17 mouse cellular contexts compared by ENCODE assay signal in the genomic region with DNA sequence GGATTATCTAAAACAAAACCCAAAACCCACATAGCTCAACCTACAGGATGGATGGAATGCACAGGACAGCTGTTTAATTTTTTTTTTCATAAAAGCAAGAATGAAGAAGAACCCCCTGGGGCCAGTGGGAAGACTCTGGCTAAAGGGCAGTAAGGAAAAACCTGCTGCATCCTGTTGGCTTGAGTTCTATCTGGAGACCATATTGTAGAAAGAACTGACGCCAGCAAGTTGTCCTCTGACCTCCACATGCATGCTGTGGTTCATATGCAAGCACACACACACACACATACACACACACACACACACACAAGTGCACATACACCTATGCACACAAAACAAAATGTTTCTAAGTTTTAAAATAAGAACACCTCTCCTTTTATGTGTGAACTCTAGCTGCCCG. TPM values are rescaled to one million over a fixed set of nuclear protein-coding genes. Genes with fewer than 3 reads are reported as not detected.
"Had no signal": no experiment of that assay in that cellular context is flagged by ENCODE, and none has a peak within 500 bp of the region (broad histone marks: within the 10 kb centered on the region; RNA-seq: fewer than 3 reads in every experiment).

No protein-coding gene starts in this region.

- H3K4me3 ChIP-seq: limb, embryonic 15.5 days; liver, embryonic 12.5 days; midbrain, embryonic 10.5 days; midbrain, embryonic 12.5 days; neural tube, embryonic 12.5 days; stomach, embryonic 15.5 days had no signal

- H3K9me3 ChIP-seq: limb, embryonic 15.5 days; liver, embryonic 12.5 days; midbrain, embryonic 10.5 days; midbrain, embryonic 12.5 days; neural tube, embryonic 12.5 days; stomach, embryonic 15.5 days had no signal

- H3K9ac ChIP-seq: limb, embryonic 15.5 days; liver, embryonic 12.5 days; liver, embryonic 14.5 days; midbrain, embryonic 12.5 days; neural tube, embryonic 12.5 days; stomach, embryonic 15.5 days had no signal

- H3K27me3 ChIP-seq: limb, embryonic 15.5 days; liver, embryonic 12.5 days; midbrain, embryonic 12.5 days; neural tube, embryonic 12.5 days; stomach, embryonic 15.5 days had no signal

- DNase-seq: midbrain, embryonic 14.5 days; right cerebral cortex, postnatal 14 days; thymus, adult 2 months; thymus, postnatal 25 days; thymus, postnatal 4 days had no signal

- ATAC-seq: midbrain, embryonic 16.5 days had no signal

- H3K4me2 ChIP-seq: limb, embryonic 15.5 days; liver, embryonic 12.5 days; midbrain, embryonic 12.5 days; neural tube, embryonic 12.5 days; stomach, embryonic 15.5 days had no signal

- H3K27ac ChIP-seq: limb, embryonic 15.5 days; liver, embryonic 12.5 days; liver, embryonic 14.5 days; midbrain, embryonic 10.5 days; midbrain, embryonic 12.5 days; neural tube, embryonic 12.5 days; stomach, embryonic 15.5 days; stomach, postnatal 0 days had no signal

- H3K36me3 ChIP-seq: limb, embryonic 15.5 days; liver, embryonic 12.5 days; midbrain, embryonic 10.5 days; midbrain, embryonic 12.5 days; neural tube, embryonic 12.5 days; stomach, embryonic 15.5 days had no signal

RNA-seq across cellular contexts. Expression of a gene that starts 17.1 kb away (rescaled TPM):
- polyA plus RNA-seq: liver, adult 2 months had no signal

RNA-seq across cellular contexts. Expression of a gene that starts 47.7 kb away (rescaled TPM):
- polyA plus RNA-seq: liver, adult 2 months; spleen, adult 2 months; thymus, adult 2 months; urinary bladder, adult 2 months had no signal
